Mouse (Mus musculus): ENCODE data around the gene Olfr1500.

DNA sequence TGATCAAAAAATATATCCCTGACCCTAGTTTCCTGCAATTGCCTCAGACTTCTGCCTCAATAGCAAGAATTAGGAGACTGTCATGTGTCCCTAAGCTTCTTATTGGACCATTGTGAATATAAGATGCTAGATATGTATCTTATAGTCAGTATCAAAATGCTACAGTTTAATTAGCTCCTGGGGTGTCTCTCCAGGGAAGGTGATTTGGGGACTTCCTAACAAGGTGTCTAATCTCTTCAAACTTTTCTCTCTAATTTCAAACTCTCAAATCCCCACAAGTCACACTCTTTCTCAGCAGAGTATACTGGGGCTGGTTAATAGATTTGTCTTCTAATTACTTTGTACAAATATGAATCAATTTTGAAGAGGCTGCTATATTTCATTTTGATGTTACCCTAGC is 32.2 kb downstream of the Olfr1500 start, which contains the start of gene Olfr1497:
- TF ChIP-seq EP300 (IDR thresholded peaks at IDR 0.05; ENCODE audit: low read length), result no peak
- TF ChIP-seq ZKSCAN1 (IDR thresholded peaks at IDR 0.05; ENCODE audit: borderline replicate concordance, low read depth, low read length), result no peak
- TF ChIP-seq POLR2AphosphoS2 (IDR thresholded peaks at IDR 0.05; ENCODE audit: low read depth, low read length), result no peak

Measured in CH12.LX (cell line).